Mouse (Mus musculus) heart, postnatal 25 days (tissue): ENCODE results near the gene Cntn5. TPM values are rescaled to one million over a fixed set of nuclear protein-coding genes. Genes with fewer than 3 reads are reported as not detected.
"Not testable (repeated sequence)": the region's sequence is repeated elsewhere in the genome, so short reads cannot be mapped to it uniquely, and the experiment has no call there.

Source experiments
- DNase-seq: peaks from one replicate; pipeline ENCODE4 v3.0.0; 2022; ENCODE audit warnings: low spot score
- intact Hi-C: fragments of 180-260 bp; cut with DNase I; formaldehyde crosslinking; loops from one replicate; pipeline ENCODE4 v1.15.1; 2025
- total RNA-seq, 2 experiments: library from RNA; stranded (reverse); gene quantifications; 2 replicates each; pipeline ENCODE4 v1.2.3; 2021

Gene Cntn5
- total RNA-seq, 2 experiments from 2014 or later = 0.14 to 0.39 TPM

- intact Hi-C loops = no loop called here
- DNase-seq = no peak
These were observed 245.1 kb downstream of the Cntn5 start for GRCm38 (mm10) chr9:10659478-10659877.

GRCm38 (mm10) chr9:10658086-10658485 is 246.5 kb downstream of the Cntn5 start:
- no peak for DNase-seq
- intact Hi-C loops = no loop called here

GRCm38 (mm10) chr9:10657144-10657748 is 247.3 kb downstream of the Cntn5 start:
- intact Hi-C loops = no loop called here
- no peak for DNase-seq

- intact Hi-C loops = no loop called here
- DNase-seq = no peak
These were observed 253.9 kb downstream of the Cntn5 start for GRCm38 (mm10) chr9:10650632-10651031.

GRCm38 (mm10) chr9:10645951-10646350 is 258.6 kb downstream of the Cntn5 start:
- intact Hi-C loops = no loop called here
- no peak for DNase-seq

- DNase-seq = peak; percentile 2
- intact Hi-C loops = no loop called here
These were observed 259.3 kb downstream of the Cntn5 start for GRCm38 (mm10) chr9:10645045-10645830.

GRCm38 (mm10) chr9:10618036-10618435 is 286.5 kb downstream of the Cntn5 start:
- intact Hi-C loops = no loop called here
- DNase-seq = no peak

- intact Hi-C loops = no loop called here
- DNase-seq = no peak
These were observed 329.0 kb downstream of the Cntn5 start for GRCm38 (mm10) chr9:10575346-10576241.

GRCm38 (mm10) chr9:10569830-10570229 is 334.7 kb downstream of the Cntn5 start:
- DNase-seq = no peak

GRCm38 (mm10) chr9:10540877-10541276 is 363.7 kb downstream of the Cntn5 start:
- DNase-seq, intact Hi-C loops: not testable (repeated sequence)

More at GRCm38 (mm10) chr9:10569830-10570229, 334.7 kb downstream of the Cntn5 start:
- intact Hi-C loops = no loop called here

GRCm38 (mm10) chr9:10532248-10532647 is 372.3 kb downstream of the Cntn5 start:
- intact Hi-C loops = no loop called here
- no peak for DNase-seq

- intact Hi-C loops = no loop called here
- DNase-seq = no peak
These were observed 373.5 kb downstream of the Cntn5 start for GRCm38 (mm10) chr9:10531087-10531486.

- intact Hi-C loops = no loop called here
- DNase-seq = no peak
These were observed 375.0 kb downstream of the Cntn5 start for GRCm38 (mm10) chr9:10529528-10529927.

GRCm38 (mm10) chr9:10529113-10529512 is 375.5 kb downstream of the Cntn5 start:
- intact Hi-C loops = no loop called here
- no peak for DNase-seq

- DNase-seq = no peak
- intact Hi-C loops = no loop called here
These were observed 375.9 kb downstream of the Cntn5 start for GRCm38 (mm10) chr9:10528692-10529091.

GRCm38 (mm10) chr9:10525915-10526667 is 378.5 kb downstream of the Cntn5 start:
- intact Hi-C loops = no loop called here

GRCm38 (mm10) chr9:10522604-10523003 is 382.0 kb downstream of the Cntn5 start:
- intact Hi-C loops = no loop called here
- no peak for DNase-seq

More at GRCm38 (mm10) chr9:10525915-10526667, 378.5 kb downstream of the Cntn5 start:
- no peak for DNase-seq

GRCm38 (mm10) chr9:10521054-10521453 is 383.5 kb downstream of the Cntn5 start:
- intact Hi-C loops = no loop called here
- DNase-seq = no peak

- intact Hi-C loops = no loop called here
- no peak for DNase-seq
These were observed 412.3 kb downstream of the Cntn5 start for GRCm38 (mm10) chr9:10492243-10492642.
